Mouse (Mus musculus) erythroid progenitor cell, adult 5-6 weeks (primary cell): ENCODE results near the gene Nudt15. TPM values are rescaled to one million over a fixed set of nuclear protein-coding genes. Genes with fewer than 3 reads are reported as not detected.
A peak's percentile ranks its signal among the peaks of the same experiment; 100 is the strongest.

Experiments
- ATAC-seq: replicated peaks from 2 replicates; pipeline ENCODE4 v1.8.0; 2016; ENCODE audit warnings: moderate number of reproducible peaks, mild to moderate bottlenecking, moderate TSS enrichment, inconsistent platforms; ENCODE audit not compliant: poor library complexity, low FRiP score, severe bottlenecking
- total RNA-seq, 2 experiments: library from RNA; stranded (forward) in 1 of 2; stranded (reverse) in 1 of 2; fragments of 150-400 nt in 1 of 2; fragments of 186-747, 209-891 nt in 1 of 2; gene quantifications; 2 replicates each; pipeline versions ENCODE4 v1.2.3 to v1.2.4; 2015 to 2017; ENCODE audit warnings: low replicate concordance in 2 of 2

The Nudt15 gene
- total RNA-seq, 2 experiments from 2014 or later: 1.5 to 2.5 TPM

- ATAC-seq: peak; percentile 98
Observed at GRCm38 (mm10) chr14:73509765-73510423, 38.1 kb downstream of the Nudt15 start, which contains the start of gene Med4. Gene Med4 (plus strand): TSS chr14:73510025.

GRCm38 (mm10) chr14:73508630-73509395, 39.2 kb downstream of the Nudt15 start:
- no peak for ATAC-seq

- peak; percentile 31; the same call in 1 of the 2 replicates for ATAC-seq
Observed at GRCm38 (mm10) chr14:73507702-73508376, 40.2 kb downstream of the Nudt15 start.

- ATAC-seq: no peak
Observed at GRCm38 (mm10) chr14:73507200-73507599, 40.8 kb downstream of the Nudt15 start.

- ATAC-seq: no peak
Observed at GRCm38 (mm10) chr14:73506283-73506682, 41.8 kb downstream of the Nudt15 start.

GRCm38 (mm10) chr14:73503237-73503933, 44.7 kb downstream of the Nudt15 start:
- ATAC-seq: no peak

GRCm38 (mm10) chr14:73502591-73503184, 45.4 kb downstream of the Nudt15 start:
- no peak for ATAC-seq

GRCm38 (mm10) chr14:73501721-73502120, 46.3 kb downstream of the Nudt15 start:
- ATAC-seq: no peak

GRCm38 (mm10) chr14:73501283-73501682, 46.8 kb downstream of the Nudt15 start:
- ATAC-seq: no peak

DNA sequence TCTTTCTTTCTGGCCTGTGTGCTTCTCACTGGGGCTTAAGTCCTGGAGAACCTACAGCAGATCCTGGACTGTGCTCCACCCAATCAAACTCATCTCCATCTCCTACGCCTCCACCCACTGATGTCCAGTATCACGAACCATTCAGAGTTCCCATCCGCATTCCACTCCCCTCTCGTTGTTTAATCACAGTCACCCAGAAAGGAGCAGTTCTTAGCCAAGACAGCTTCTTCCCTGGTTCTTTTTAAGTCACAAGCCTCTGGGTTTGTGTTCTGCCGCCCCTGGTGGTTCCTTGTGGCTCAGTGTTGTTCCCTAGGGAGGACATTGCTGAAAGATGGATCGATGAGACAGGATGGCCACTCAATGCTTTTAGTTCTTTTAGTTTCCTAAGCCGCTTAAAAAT, 52.3 kb downstream of the Nudt15 start:
- ATAC-seq: no peak

GRCm38 (mm10) chr14:73494122-73494521, 53.9 kb downstream of the Nudt15 start:
- ATAC-seq: no peak

DNA sequence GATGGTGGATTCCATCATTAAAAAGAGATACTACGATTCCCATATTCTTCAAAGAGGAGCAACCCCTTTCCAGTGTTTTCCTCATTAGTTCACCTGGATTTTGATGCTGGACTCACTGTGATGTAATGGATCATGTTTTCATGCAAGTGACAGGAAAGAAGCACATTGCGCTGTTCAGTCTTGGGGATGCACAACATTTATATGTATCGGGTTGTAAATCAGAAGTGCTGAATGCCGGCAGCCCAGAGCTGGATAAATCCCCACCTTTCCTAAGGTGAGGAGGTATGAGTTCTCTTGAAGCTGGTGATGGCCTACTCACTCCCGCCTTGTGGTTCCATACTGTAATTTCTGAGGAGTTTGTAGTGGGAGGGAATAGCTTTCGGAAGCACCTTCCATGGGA, 54.7 kb downstream of the Nudt15 start:
- no peak for ATAC-seq

GRCm38 (mm10) chr14:73486641-73487040, 61.4 kb downstream of the Nudt15 start:
- ATAC-seq: no peak

- no peak for ATAC-seq
Observed at GRCm38 (mm10) chr14:73484366-73485110, 63.5 kb downstream of the Nudt15 start.

DNA sequence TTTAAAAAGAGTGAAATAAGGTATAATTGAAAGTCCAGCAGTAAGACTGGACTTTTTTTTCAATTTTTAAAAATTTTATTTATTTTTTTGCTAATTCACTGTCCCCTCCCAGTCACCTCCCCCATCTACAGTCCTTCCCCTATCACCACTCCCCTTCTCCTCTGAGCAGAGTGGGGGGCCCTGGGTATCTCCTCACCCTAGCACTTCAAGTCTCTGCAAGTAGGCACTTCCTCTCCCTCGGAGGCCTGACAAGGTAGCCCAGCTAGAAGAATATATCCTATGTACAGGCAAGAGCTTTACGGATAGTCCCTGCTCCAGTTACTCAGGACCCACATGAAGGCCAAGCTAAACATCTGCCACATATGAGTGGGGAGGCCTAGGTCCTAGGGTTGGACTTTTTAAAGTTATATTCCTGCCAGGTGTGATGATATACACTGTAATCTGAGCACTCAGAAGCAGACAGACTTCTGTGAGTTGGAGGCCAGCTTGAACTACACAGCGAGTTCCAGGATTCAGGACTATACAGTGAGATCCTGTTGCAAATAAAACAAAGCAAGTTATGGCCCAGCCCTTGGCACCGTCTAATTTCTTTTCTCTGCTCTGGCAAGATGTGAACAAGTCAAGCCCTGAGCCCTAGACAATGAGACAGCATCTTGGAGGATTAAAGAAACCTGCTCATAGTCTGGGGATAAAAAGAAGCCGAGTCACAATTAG, 64.4 kb downstream of the Nudt15 start:
- ATAC-seq: no peak

- ATAC-seq: no peak
Observed at GRCm38 (mm10) chr14:73479771-73480170, 68.3 kb downstream of the Nudt15 start.

- no peak for ATAC-seq
Observed at GRCm38 (mm10) chr14:73478321-73478720, 69.7 kb downstream of the Nudt15 start.

DNA sequence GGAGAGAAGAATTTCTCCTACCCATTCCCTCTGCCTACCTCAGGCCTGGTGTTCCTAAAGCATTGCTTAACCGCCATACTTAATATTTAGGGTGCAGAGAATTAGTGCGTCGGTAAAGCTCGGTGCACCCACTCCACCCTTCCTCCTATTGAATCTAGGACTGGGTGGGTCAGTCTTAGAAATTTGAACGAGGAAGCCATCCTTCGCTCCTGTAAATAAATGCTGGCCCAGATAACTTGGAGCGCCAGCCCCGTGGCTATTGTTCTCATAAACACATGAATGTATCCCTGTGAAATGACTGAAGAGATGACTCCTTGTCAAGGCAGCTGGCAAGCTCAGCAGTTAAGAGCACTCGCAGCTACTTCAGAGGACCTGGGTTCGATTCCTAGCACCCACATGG, 71.0 kb downstream of the Nudt15 start:
- no peak for ATAC-seq
